Comparison of ENCODE assay signal across 27 mouse cellular contexts in genomic region chr3:131155066-131155465, GRCm38 (mm10). TPM values are rescaled to one million over a fixed set of nuclear protein-coding genes. Genes with fewer than 3 reads are reported as not detected.
A peak's percentile ranks its signal among the peaks of the same experiment; 100 is the strongest.
DNase-seq lines count a peak whose midpoint lies in the region; ATAC-seq and TF ChIP-seq lines count a peak whose summit lies in the region.
"Had no signal": no experiment of that assay in that cellular context is flagged by ENCODE, and none has a peak within 500 bp of the region (broad histone marks: within the 10 kb centered on the region; RNA-seq: fewer than 3 reads in every experiment).

No protein-coding gene starts in this region.

- no peak for TF ChIP-seq POLR2A in myocyte (IDR thresholded peaks at IDR 0.05; ENCODE audit: insufficient read length, low read depth)

- no peak overlapping the region for H3K4me3 ChIP-seq in hindbrain, embryonic 10.5 days
- H3K4me3 ChIP-seq in hindbrain, embryonic 12.5 days, result no peak overlapping the region
- no peak overlapping the region for H3K4me3 ChIP-seq in midbrain, embryonic 10.5 days
- no peak overlapping the region for H3K4me3 ChIP-seq in midbrain, embryonic 13.5 days (replicated peaks)
- H3K4me3 ChIP-seq in myocyte, result no peak overlapping the region
- no peak overlapping the region for H3K4me3 ChIP-seq in midbrain, embryonic 15.5 days
- H3K4me3 ChIP-seq: embryonic facial prominence, embryonic 10.5 days; embryonic facial prominence, embryonic 13.5 days; erythroblast, embryonic 14.5 days; forebrain, embryonic 12.5 days; forebrain, embryonic 15.5 days; heart, adult 2 months; heart, embryonic 10.5 days; heart, embryonic 13.5 days; hindbrain, embryonic 13.5 days had no signal

- peaks cover 46% of the 10 kb centered on the region for H3K4me1 ChIP-seq in hindbrain, embryonic 10.5 days (replicated peaks)
- peaks cover 12% of the 10 kb centered on the region for H3K4me1 ChIP-seq in hindbrain, embryonic 12.5 days
- peaks cover 62% of the 10 kb centered on the region for H3K4me1 ChIP-seq in midbrain, embryonic 10.5 days
- H3K4me1 ChIP-seq in midbrain, embryonic 13.5 days (replicated peaks), result peaks cover 49% of the 10 kb centered on the region
- H3K4me1 ChIP-seq in midbrain, embryonic 15.5 days, result peaks cover 32% of the 10 kb centered on the region

- no peaks in the 10 kb centered on the region for H3K27me3 ChIP-seq in hindbrain, embryonic 10.5 days (ENCODE audit: insufficient read depth, poor library complexity, severe bottlenecking)
- H3K27me3 ChIP-seq in hindbrain, embryonic 12.5 days, result no peaks in the 10 kb centered on the region
- no peaks in the 10 kb centered on the region for H3K27me3 ChIP-seq in midbrain, embryonic 10.5 days (ENCODE audit: low read depth, poor library complexity, severe bottlenecking)
- H3K27me3 ChIP-seq in midbrain, embryonic 13.5 days, result no peaks in the 10 kb centered on the region
- H3K27me3 ChIP-seq in myocyte (ENCODE audit: control insufficient read depth, insufficient read depth, insufficient read length), result no peaks in the 10 kb centered on the region
- H3K27me3 ChIP-seq in midbrain, embryonic 15.5 days (replicated peaks), result no peaks in the 10 kb centered on the region
- H3K27me3 ChIP-seq: embryonic facial prominence, embryonic 13.5 days; forebrain, embryonic 12.5 days; forebrain, embryonic 15.5 days; heart, embryonic 13.5 days had no signal

- no peak overlapping the region for H3K9ac ChIP-seq in hindbrain, embryonic 12.5 days
- H3K9ac ChIP-seq in midbrain, embryonic 13.5 days (replicated peaks), result no peak overlapping the region
- H3K9ac ChIP-seq in midbrain, embryonic 15.5 days, result no peak overlapping the region
- H3K9ac ChIP-seq: embryonic facial prominence, embryonic 13.5 days; forebrain, embryonic 12.5 days; forebrain, embryonic 15.5 days; heart, embryonic 13.5 days; hindbrain, embryonic 13.5 days had no signal

- H3K36me3 ChIP-seq in hindbrain, embryonic 10.5 days, result no peaks in the 10 kb centered on the region
- no peaks in the 10 kb centered on the region for H3K36me3 ChIP-seq in hindbrain, embryonic 12.5 days
- H3K36me3 ChIP-seq in midbrain, embryonic 10.5 days, result peaks cover 20% of the 10 kb centered on the region; the same call in 1 of the 2 replicates
- no peaks in the 10 kb centered on the region; the same call in 1 of the 2 replicates for H3K36me3 ChIP-seq in midbrain, embryonic 13.5 days
- no peaks in the 10 kb centered on the region for H3K36me3 ChIP-seq in myocyte (ENCODE audit: control insufficient read depth, insufficient read depth)
- H3K36me3 ChIP-seq in midbrain, embryonic 15.5 days (replicated peaks), result no peaks in the 10 kb centered on the region
- H3K36me3 ChIP-seq: embryonic facial prominence, embryonic 10.5 days; embryonic facial prominence, embryonic 13.5 days; forebrain, embryonic 12.5 days; forebrain, embryonic 15.5 days; heart, embryonic 10.5 days; heart, embryonic 13.5 days; hindbrain, embryonic 13.5 days had no signal

- no peak overlapping the region for H3K4me2 ChIP-seq in hindbrain, embryonic 12.5 days (replicated peaks)
- H3K4me2 ChIP-seq in midbrain, embryonic 13.5 days (replicated peaks), result no peak overlapping the region
- peak overlapping the region; percentile 18 for H3K4me2 ChIP-seq in myocyte (ENCODE audit: low read depth)
- H3K4me2 ChIP-seq in midbrain, embryonic 15.5 days, result no peak overlapping the region
- H3K4me2 ChIP-seq: embryonic facial prominence, embryonic 13.5 days; forebrain, embryonic 12.5 days; forebrain, embryonic 15.5 days; heart, embryonic 13.5 days; hindbrain, embryonic 13.5 days had no signal

- H3ac ChIP-seq in myocyte (ENCODE audit: control insufficient read depth, insufficient read length), result no peak overlapping the region

- no peak for ATAC-seq in hindbrain, embryonic 12.5 days (ENCODE audit: low FRiP score)
- ATAC-seq in midbrain, embryonic 13.5 days, result no peak
- no peak for ATAC-seq in midbrain, embryonic 15.5 days (replicated peaks)

- 84% methylated on average over 7 of the region's 7 CpGs for WGBS in hindbrain, embryonic 10.5 days
- WGBS in hindbrain, embryonic 12.5 days, result 84% methylated on average over 7 of the region's 7 CpGs
- 77% methylated on average over 7 of the region's 7 CpGs for WGBS in midbrain, embryonic 10.5 days
- 82% methylated on average over 7 of the region's 7 CpGs for WGBS in midbrain, embryonic 13.5 days
- WGBS in midbrain, embryonic 15.5 days, result 79% methylated on average over 7 of the region's 7 CpGs

- no peak for DNase-seq in hindbrain, embryonic 10.5 days (ENCODE audit: low spot score)
- DNase-seq in midbrain, embryonic 10.5 days (ENCODE audit: low spot score), result no peak
- DNase-seq in A20 (ENCODE audit: low read depth, low spot score), result peak; percentile 75
- DNase-seq in gastrocnemius, postnatal 4 days (ENCODE audit: low spot score in 2 of 2), result no peak
- DNase-seq: B cell, adult 2 months; cerebellum, adult 11-12 months; cerebellum, adult 8-10 months; cerebellum, postnatal 10 days; cerebellum, postnatal 36 days; embryo, embryonic 11 days; gastrocnemius, postnatal 25 days; heart, adult 2 months; heart, postnatal 14 days; heart, postnatal 4 days had no signal

- no peaks in the 10 kb centered on the region for H3K9me3 ChIP-seq in hindbrain, embryonic 10.5 days
- no peaks in the 10 kb centered on the region for H3K9me3 ChIP-seq in hindbrain, embryonic 12.5 days (replicated peaks)
- no peaks in the 10 kb centered on the region for H3K9me3 ChIP-seq in midbrain, embryonic 10.5 days (replicated peaks)
- H3K9me3 ChIP-seq in midbrain, embryonic 13.5 days, result no peaks in the 10 kb centered on the region
- no peaks in the 10 kb centered on the region for H3K9me3 ChIP-seq in midbrain, embryonic 15.5 days
- H3K9me3 ChIP-seq: embryonic facial prominence, embryonic 10.5 days; embryonic facial prominence, embryonic 13.5 days; forebrain, embryonic 12.5 days; forebrain, embryonic 15.5 days; heart, embryonic 10.5 days; heart, embryonic 13.5 days; hindbrain, embryonic 13.5 days had no signal

- H3K79me2 ChIP-seq in myocyte (ENCODE audit: control insufficient read depth, insufficient read depth), result no peaks in the 10 kb centered on the region

- H3K27ac ChIP-seq in hindbrain, embryonic 10.5 days, result peak overlapping the region; percentile 56; the same call in 1 of the 2 replicates
- no peak overlapping the region for H3K27ac ChIP-seq in hindbrain, embryonic 12.5 days
- peak overlapping the region; percentile 38; the same call in 1 of the 2 replicates for H3K27ac ChIP-seq in midbrain, embryonic 10.5 days (replicated peaks)
- H3K27ac ChIP-seq in midbrain, embryonic 13.5 days, result no peak overlapping the region
- H3K27ac ChIP-seq in midbrain, embryonic 15.5 days, result no peak overlapping the region
- H3K27ac ChIP-seq: forebrain, embryonic 12.5 days; forebrain, embryonic 15.5 days; heart, adult 2 months; heart, embryonic 13.5 days; hindbrain, embryonic 13.5 days had no signal

TF ChIP-seq in myocyte, 11 proteins besides CTCF, POLR2A, EP300 and RAD21:
- TF ChIP-seq SRF (IDR thresholded peaks at IDR 0.05; ENCODE audit: control insufficient read depth, insufficient read length, low read depth) (no peak), USF1 (IDR thresholded peaks at IDR 0.05; ENCODE audit: low read depth) (no peak), MYOG (IDR thresholded peaks at IDR 0.05; ENCODE audit: control insufficient read depth in 1 of 3, insufficient read depth in 1 of 3, insufficient read length in 2 of 3, low read depth in 2 of 3) (no peak), E2F4 (IDR thresholded peaks at IDR 0.05; ENCODE audit: insufficient read depth) (no peak), MAX (IDR thresholded peaks at IDR 0.05; ENCODE audit: low read depth) (no peak), CEBPB (IDR thresholded peaks at IDR 0.05; ENCODE audit: insufficient read depth, poor library complexity, severe bottlenecking) (no peak), MYOD1 (IDR thresholded peaks at IDR 0.05; ENCODE audit: control insufficient read depth in 1 of 3, insufficient read length in 2 of 3, low read depth in 2 of 3) (no peak)

RNA-seq across cellular contexts. Expression of gene Lef1, which starts 44.8 kb away (rescaled TPM):
- polyA plus RNA-seq in hindbrain, embryonic 10.5 days (2016; fragmentation: Nextera tagmentation; extraction: Ambion mirVana), result 24.8 and 32.9 TPM in 2 replicates
- 31.9 and 33.6 TPM in 2 replicates for polyA plus RNA-seq in hindbrain, embryonic 12.5 days (2016; fragmentation: Nextera tagmentation; extraction: Ambion mirVana)
- 58.4 and 60.6 TPM in 2 replicates for polyA plus RNA-seq in midbrain, embryonic 10.5 days (2016; fragmentation: Nextera tagmentation; extraction: Ambion mirVana)
- 80.3 and 86.0 TPM in 2 replicates for polyA plus RNA-seq in midbrain, embryonic 13.5 days (2015; fragmentation: Nextera tagmentation; extraction: Ambion mirVana)
- polyA plus RNA-seq in myocyte (2012; fragmentation: generic; extraction: Trizol), result 4.5 TPM
- total RNA-seq in gastrocnemius, postnatal 4 days (2021), result 1 to 10 TPM; 1.1 to 2.0 TPM
- polyA plus RNA-seq in midbrain, embryonic 15.5 days (2015; fragmentation: Nextera tagmentation; extraction: Ambion mirVana), result 71.4 and 79.6 TPM in 2 replicates
- total RNA-seq: granulocyte monocyte progenitor cell, adult 5-6 weeks had no signal
- polyA plus RNA-seq: erythroblast, embryonic 14.5 days had no signal

Comparison
In these comparisons a context has a peak if more than half of its experiments do, and no peak if none do; other contexts are left out.
1. H3K27ac ChIP-seq: peak in hindbrain, embryonic 10.5 days (single experiment) and midbrain, embryonic 10.5 days (single experiment); none in hindbrain, embryonic 12.5 days (single experiment), midbrain, embryonic 13.5 days (single experiment) and midbrain, embryonic 15.5 days (single experiment).